ENCODE assay signal across 11 mouse cellular contexts in genomic region chr1:75361750-75362149, GRCm38 (mm10). TPM values are rescaled to one million over a fixed set of nuclear protein-coding genes. Genes with fewer than 3 reads are reported as not detected.
A peak's percentile ranks its signal among the peaks of the same experiment; 100 is the strongest.
DNase-seq lines count a peak whose midpoint lies in the region; ATAC-seq and TF ChIP-seq lines count a peak whose summit lies in the region.
"Had no signal": no experiment of that assay in that cellular context is flagged by ENCODE, and none has a peak within 500 bp of the region (broad histone marks: within the 10 kb centered on the region; RNA-seq: fewer than 3 reads in every experiment).

No protein-coding gene starts in this region.

- H3K9me3 ChIP-seq in liver, embryonic 11.5 days (ENCODE audit: control insufficient read depth, low read length): no peaks in the 10 kb centered on the region
- H3K9me3 ChIP-seq in ES-E14 (ENCODE audit: control insufficient read depth, insufficient read depth, low read depth, low read length): no peaks in the 10 kb centered on the region
- H3K9me3 ChIP-seq in neural tube, embryonic 15.5 days (replicated peaks): no peaks in the 10 kb centered on the region
- H3K9me3 ChIP-seq: forebrain, embryonic 13.5 days; liver, embryonic 13.5 days had no signal

- no peak overlapping the region for H3K27ac ChIP-seq in liver, adult 2 months (replicated peaks; ENCODE audit: insufficient read depth, low read depth, low read length)
- no peak overlapping the region for H3K27ac ChIP-seq in liver, embryonic 11.5 days (ENCODE audit: low read depth, low read length)
- no peak overlapping the region for H3K27ac ChIP-seq in ES-E14 (ENCODE audit: insufficient read depth, low read depth, low read length, poor library complexity, severe bottlenecking)
- H3K27ac ChIP-seq in neural tube, embryonic 15.5 days (replicated peaks): no peak overlapping the region
- H3K27ac ChIP-seq: forebrain, embryonic 13.5 days; liver, embryonic 13.5 days had no signal

- no peak for TF ChIP-seq CTCF in liver, adult 2 months (IDR thresholded peaks at IDR 0.05; ENCODE audit: low read depth, low read length)

- H3K4me1 ChIP-seq in liver, adult 2 months (ENCODE audit: control insufficient read depth, insufficient read depth, low read length): no peaks in the 10 kb centered on the region
- H3K4me1 ChIP-seq in liver, embryonic 11.5 days (replicated peaks; ENCODE audit: control insufficient read depth, insufficient read depth, low read length): no peaks in the 10 kb centered on the region; the same call in 1 of the 2 replicates
- peaks cover 0 to 6% of the 10 kb centered on the region in 2 experiments; a peak in 1 of 4 replicates for H3K4me1 ChIP-seq in ES-E14 (ENCODE audit: control insufficient read depth in 2 of 2, insufficient read depth in 2 of 2, low read length in 2 of 2, poor library complexity in 1 of 2)
- H3K4me1 ChIP-seq in neural tube, embryonic 15.5 days: peaks cover 24% of the 10 kb centered on the region

- H3K27me3 ChIP-seq in liver, adult 2 months (ENCODE audit: control insufficient read depth, insufficient read depth, low read length): peaks cover 15% of the 10 kb centered on the region
- peaks cover 46% of the 10 kb centered on the region for H3K27me3 ChIP-seq in liver, embryonic 11.5 days (replicated peaks; ENCODE audit: control insufficient read depth, insufficient read depth, low read length)
- H3K27me3 ChIP-seq in neural tube, embryonic 15.5 days (replicated peaks): peaks cover 40% of the 10 kb centered on the region

- H3K9ac ChIP-seq in liver, adult 2 months (ENCODE audit: low read depth, low read length): no peak overlapping the region
- no peak overlapping the region for H3K9ac ChIP-seq in liver, embryonic 11.5 days (ENCODE audit: low read depth, low read length)
- peak overlapping the region; percentile 4; the same call in 1 of the 2 replicates for H3K9ac ChIP-seq in ES-E14 (ENCODE audit: insufficient read depth, low read depth, low read length, poor library complexity, severe bottlenecking)
- H3K9ac ChIP-seq in neural tube, embryonic 15.5 days (replicated peaks): no peak overlapping the region
- H3K9ac ChIP-seq: forebrain, embryonic 13.5 days; liver, embryonic 13.5 days had no signal

- peak; percentile 14 for DNase-seq in liver, adult 2 months (ENCODE audit: extremely low read depth, low read depth, low spot score)
- no peak for DNase-seq in liver, embryonic 11.5 days (ENCODE audit: low spot score)
- peak; percentile 69 for DNase-seq in ES-E14 (ENCODE audit: low read depth, low spot score)
- DNase-seq in heart, adult 8-10 months (ENCODE audit: low spot score): peak; percentile 65
- peak; percentile 24 for DNase-seq in lung, postnatal 36 days
- no peak for DNase-seq in cerebellum, postnatal 36 days
- DNase-seq: adrenal gland, adult 8-10 months; liver, embryonic 13.5 days had no signal

- no peaks in the 10 kb centered on the region for H3K36me3 ChIP-seq in liver, adult 2 months (ENCODE audit: control insufficient read depth, insufficient read depth, low read length)
- no peaks in the 10 kb centered on the region for H3K36me3 ChIP-seq in liver, embryonic 11.5 days (ENCODE audit: control insufficient read depth, insufficient read depth, low read length)
- no peaks in the 10 kb centered on the region for H3K36me3 ChIP-seq in ES-E14 (ENCODE audit: control insufficient read depth, insufficient read depth, low read length, poor library complexity, severe bottlenecking)
- H3K36me3 ChIP-seq in neural tube, embryonic 15.5 days: no peaks in the 10 kb centered on the region
- H3K36me3 ChIP-seq: liver, embryonic 13.5 days had no signal

- H3K79me2 ChIP-seq in liver, adult 2 months (ENCODE audit: control insufficient read depth, insufficient read depth, low read length): no peaks in the 10 kb centered on the region

- H3K4me3 ChIP-seq in liver, adult 2 months (ENCODE audit: insufficient read depth, low read depth, low read length): no peak overlapping the region
- no peak overlapping the region for H3K4me3 ChIP-seq in liver, embryonic 11.5 days (ENCODE audit: low read depth, low read length)
- peak overlapping the region in 1 of 2 experiments; percentile 8; a peak in 1 of 4 replicates for H3K4me3 ChIP-seq in ES-E14 (ENCODE audit: insufficient read depth in 1 of 2, low read depth in 1 of 2, low read length in 2 of 2, poor library complexity in 1 of 2, severe bottlenecking in 1 of 2)
- H3K4me3 ChIP-seq in neural tube, embryonic 15.5 days (replicated peaks): no peak overlapping the region
- H3K4me3 ChIP-seq: forebrain, embryonic 13.5 days; liver, embryonic 13.5 days had no signal

- no peak overlapping the region for H3K4me2 ChIP-seq in liver, embryonic 11.5 days
- no peak overlapping the region for H3K4me2 ChIP-seq in neural tube, embryonic 15.5 days
- H3K4me2 ChIP-seq: forebrain, embryonic 13.5 days had no signal

- WGBS in liver, adult 2 months: 24% methylated on average over 4 of the region's 4 CpGs
- WGBS in liver, embryonic 11.5 days: 23% methylated on average over 4 of the region's 4 CpGs
- 40% methylated on average over 4 of the region's 4 CpGs for WGBS in neural tube, embryonic 15.5 days

- in situ Hi-C loops in ES-E14 (cut with MboI; ENCODE audit: low sequenced_read_pairs in 2 of 2, unreplicated experiment in 2 of 2): no loop called here

- ATAC-seq in liver, embryonic 11.5 days (replicated peaks; ENCODE audit: low FRiP score): no peak
- no peak for ATAC-seq in activated CD4-positive, CD25-positive, alpha-beta regulatory T cell, adult 4 months
- no peak for ATAC-seq in neural tube, embryonic 15.5 days (ENCODE audit: low FRiP score)
- ATAC-seq: forebrain, embryonic 13.5 days had no signal

- no peak for TF ChIP-seq POLR2A in liver, adult 2 months (IDR thresholded peaks at IDR 0.05; ENCODE audit: extremely low read depth, insufficient read depth, low read length)

TF ChIP-seq in ES-E14, 5 proteins besides CTCF, POLR2A, EP300 and RAD21:
- TF ChIP-seq ZNF384 (IDR thresholded peaks at IDR 0.05; ENCODE audit: low read depth, low read length) (peak; percentile 98), HCFC1 (IDR thresholded peaks at IDR 0.05; ENCODE audit: borderline replicate concordance, insufficient read depth, low read length) (no peak), MAFK (IDR thresholded peaks at IDR 0.05; ENCODE audit: insufficient read depth, low read depth, low read length) (no peak), CHD2 (IDR thresholded peaks at IDR 0.05; ENCODE audit: low read depth, low read length) (no peak)
TF ChIP-seq in ES-E14: peak in this region for 1.

RNA-seq across cellular contexts. Expression of gene Des, which starts 1.6 kb away (rescaled TPM):
- total RNA-seq in liver, adult 2 months (2014; rRNA removed): 3.1 and 4.0 TPM in 2 replicates
- 2.4 and 2.5 TPM in 2 replicates for polyA plus RNA-seq in liver, adult 2 months (2012; rRNA removed)
- 13.3 and 14.5 TPM in 2 replicates for polyA plus RNA-seq in liver, embryonic 11.5 days (2014; fragmentation: Nextera tagmentation; extraction: Ambion mirVana)
- 10.8 and 19.4 TPM in 2 replicates for total RNA-seq in ES-E14 (2012; rRNA removed)
- total RNA-seq in heart, adult 8-10 months (2022): 1,000 to 10,000 TPM; 1,263 to 1,551 (median 1,367) TPM
- not detected for polyA plus RNA-seq in activated CD4-positive, CD25-positive, alpha-beta regulatory T cell, adult 4 months (2017; shearing (Covaris generic))
- 10.9 and 16.0 TPM in 2 replicates for polyA plus RNA-seq in neural tube, embryonic 15.5 days (2015; fragmentation: Nextera tagmentation; extraction: Ambion mirVana)

RNA-seq across cellular contexts. Expression of gene Speg, which starts 13.3 kb away (rescaled TPM):
- total RNA-seq in liver, adult 2 months (2014; rRNA removed): 0.55 and 1.5 TPM in 2 replicates
- polyA plus RNA-seq in liver, adult 2 months (2012; rRNA removed): 1.7 and 3.4 TPM in 2 replicates
- 24.8 and 32.3 TPM in 2 replicates for polyA plus RNA-seq in liver, embryonic 11.5 days (2014; fragmentation: Nextera tagmentation; extraction: Ambion mirVana)
- total RNA-seq in ES-E14 (2012; rRNA removed): 16.9 and 31.2 TPM in 2 replicates
- 100 to 1,000 TPM; 131 to 145 (median 137) TPM for total RNA-seq in heart, adult 8-10 months (2022)
- polyA plus RNA-seq in activated CD4-positive, CD25-positive, alpha-beta regulatory T cell, adult 4 months (2017; shearing (Covaris generic)): not detected
- 20.1 and 21.7 TPM in 2 replicates for polyA plus RNA-seq in neural tube, embryonic 15.5 days (2015; fragmentation: Nextera tagmentation; extraction: Ambion mirVana)

RNA-seq across cellular contexts. Expression of gene Dnpep, which starts 44.0 kb away (rescaled TPM):
- 89.8 and 102 TPM in 2 replicates for total RNA-seq in liver, adult 2 months (2014; rRNA removed)
- 106 and 111 TPM in 2 replicates for polyA plus RNA-seq in liver, adult 2 months (2012; rRNA removed)
- polyA plus RNA-seq in liver, embryonic 11.5 days (2014; fragmentation: Nextera tagmentation; extraction: Ambion mirVana): 83.7 and 98.7 TPM in 2 replicates
- total RNA-seq in ES-E14 (2012; rRNA removed): 67.1 and 75.5 TPM in 2 replicates
- total RNA-seq in heart, adult 8-10 months (2022): 10 to 100 TPM; 85.4 to 89.1 (median 86.9) TPM
- 10 to 100 TPM; 57.0 to 64.9 TPM for polyA plus RNA-seq in activated CD4-positive, CD25-positive, alpha-beta regulatory T cell, adult 4 months (2017; shearing (Covaris generic))
- polyA plus RNA-seq in neural tube, embryonic 15.5 days (2015; fragmentation: Nextera tagmentation; extraction: Ambion mirVana): 145 and 154 TPM in 2 replicates

Comparison
In these comparisons a context has a peak if more than half of its experiments do, and no peak if none do; other contexts are left out.
1. DNase-seq: peak in liver, adult 2 months (single experiment), ES-E14 (single experiment), heart, adult 8-10 months (single experiment) and lung, postnatal 36 days (single experiment); none in liver, embryonic 11.5 days (single experiment) and cerebellum, postnatal 36 days (0 of 2).